Mouse (Mus musculus): ENCODE data around the gene Trim2. TPM values are rescaled to one million over a fixed set of nuclear protein-coding genes. Genes with fewer than 3 reads are reported as not detected.

Trim2 gene
- polyA plus RNA-seq, 1 experiment from 2014 or later: 136 TPM

- ATAC-seq (ENCODE audit: low read depth): no peak
- H3K4me3 ChIP-seq (ENCODE audit: low read depth, low read length): no peak overlapping the region
- 85% methylated on average over 2 of the region's 2 CpGs for WGBS
These were observed 23.5 kb upstream of the Trim2 start for GRCm38 (mm10) chr3:84330210-84330609.

GRCm38 (mm10) chr3:84324967-84325441, 18.3 kb upstream of the Trim2 start:
- no peak for ATAC-seq (ENCODE audit: low read depth)
- Histone ChIP-seq H3K9ac (replicated peaks; ENCODE audit: low read depth, low read length) (no peak overlapping the region), H3K4me1 (ENCODE audit: control insufficient read depth, insufficient read depth, low read length) (peaks cover 5% of the 10 kb centered on the region; the same call in 1 of the 2 replicates), H3K27ac (ENCODE audit: low read depth, low read length) (no peak overlapping the region), H3K36me3 (ENCODE audit: control insufficient read depth, insufficient read depth, low read length) (no peaks in the 10 kb centered on the region), H3K27me3 (ENCODE audit: control insufficient read depth, insufficient read depth, low read length) (no peaks in the 10 kb centered on the region), H3K4me3 (ENCODE audit: low read depth, low read length) (no peak overlapping the region), H3K4me2 (ENCODE audit: low read depth, low read length) (no peak overlapping the region), H3K9me3 (ENCODE audit: control insufficient read depth, low read length) (no peaks in the 10 kb centered on the region)
- 88% methylated on average over 12 of the region's 12 CpGs for WGBS

More at GRCm38 (mm10) chr3:84330210-84330609, 23.5 kb upstream of the Trim2 start:
- Histone ChIP-seq H3K4me1 (ENCODE audit: control insufficient read depth, insufficient read depth, low read length) (peaks cover 5% of the 10 kb centered on the region), H3K9me3 (ENCODE audit: control insufficient read depth, low read length) (no peaks in the 10 kb centered on the region), H3K9ac (replicated peaks; ENCODE audit: low read depth, low read length) (no peak overlapping the region), H3K27me3 (ENCODE audit: control insufficient read depth, insufficient read depth, low read length) (no peaks in the 10 kb centered on the region), H3K36me3 (ENCODE audit: control insufficient read depth, insufficient read depth, low read length) (no peaks in the 10 kb centered on the region), H3K4me2 (ENCODE audit: low read depth, low read length) (no peak overlapping the region), H3K27ac (ENCODE audit: low read depth, low read length) (no peak overlapping the region)

- Histone ChIP-seq H3K4me1 (ENCODE audit: control insufficient read depth, insufficient read depth, low read length) (peaks cover 5% of the 10 kb centered on the region; the same call in 1 of the 2 replicates), H3K9me3 (ENCODE audit: control insufficient read depth, low read length) (no peaks in the 10 kb centered on the region), H3K27ac (ENCODE audit: low read depth, low read length) (no peak overlapping the region), H3K36me3 (ENCODE audit: control insufficient read depth, insufficient read depth, low read length) (no peaks in the 10 kb centered on the region), H3K27me3 (ENCODE audit: control insufficient read depth, insufficient read depth, low read length) (no peaks in the 10 kb centered on the region), H3K4me3 (ENCODE audit: low read depth, low read length) (no peak overlapping the region), H3K9ac (replicated peaks; ENCODE audit: low read depth, low read length) (no peak overlapping the region), H3K4me2 (ENCODE audit: low read depth, low read length) (no peak overlapping the region)
- WGBS: 37% methylated on average over 3 of the region's 3 CpGs
- no peak for ATAC-seq (ENCODE audit: low read depth)
These were observed 17.8 kb upstream of the Trim2 start for GRCm38 (mm10) chr3:84324478-84324877.

GRCm38 (mm10) chr3:84324000-84324399, 17.3 kb upstream of the Trim2 start:
- Histone ChIP-seq H3K9ac (replicated peaks; ENCODE audit: low read depth, low read length) (no peak overlapping the region), H3K27ac (ENCODE audit: low read depth, low read length) (no peak overlapping the region), H3K4me1 (ENCODE audit: control insufficient read depth, insufficient read depth, low read length) (peaks cover 5% of the 10 kb centered on the region; the same call in 1 of the 2 replicates), H3K36me3 (ENCODE audit: control insufficient read depth, insufficient read depth, low read length) (no peaks in the 10 kb centered on the region), H3K27me3 (ENCODE audit: control insufficient read depth, insufficient read depth, low read length) (no peaks in the 10 kb centered on the region), H3K9me3 (ENCODE audit: control insufficient read depth, low read length) (no peaks in the 10 kb centered on the region), H3K4me3 (ENCODE audit: low read depth, low read length) (no peak overlapping the region), H3K4me2 (ENCODE audit: low read depth, low read length) (no peak overlapping the region)
- ATAC-seq (ENCODE audit: low read depth): no peak
- 63% methylated on average over 6 of the region's 6 CpGs for WGBS

GRCm38 (mm10) chr3:84319504-84319903, 12.8 kb upstream of the Trim2 start:
- H3K36me3 ChIP-seq (ENCODE audit: control insufficient read depth, insufficient read depth, low read length): no peaks in the 10 kb centered on the region
- ATAC-seq (ENCODE audit: low read depth): no peak
- H3K9ac ChIP-seq (replicated peaks; ENCODE audit: low read depth, low read length): no peak overlapping the region
- no peak overlapping the region for H3K4me3 ChIP-seq (ENCODE audit: low read depth, low read length)
- H3K4me2 ChIP-seq (ENCODE audit: low read depth, low read length): no peak overlapping the region
- no peak overlapping the region for H3K27ac ChIP-seq (ENCODE audit: low read depth, low read length)
- WGBS: 96% methylated on average over 3 of the region's 3 CpGs
- no peaks in the 10 kb centered on the region for H3K9me3 ChIP-seq (ENCODE audit: control insufficient read depth, low read length)
- H3K27me3 ChIP-seq (ENCODE audit: control insufficient read depth, insufficient read depth, low read length): no peaks in the 10 kb centered on the region
- peaks cover 3% of the 10 kb centered on the region; the same call in 1 of the 2 replicates for H3K4me1 ChIP-seq (ENCODE audit: control insufficient read depth, insufficient read depth, low read length)

GRCm38 (mm10) chr3:84318865-84319264, 12.2 kb upstream of the Trim2 start:
- H3K27ac ChIP-seq (ENCODE audit: low read depth, low read length): no peak overlapping the region
- H3K36me3 ChIP-seq (ENCODE audit: control insufficient read depth, insufficient read depth, low read length): no peaks in the 10 kb centered on the region
- no peaks in the 10 kb centered on the region for H3K27me3 ChIP-seq (ENCODE audit: control insufficient read depth, insufficient read depth, low read length)
- no peak overlapping the region for H3K4me3 ChIP-seq (ENCODE audit: low read depth, low read length)
- H3K4me1 ChIP-seq (ENCODE audit: control insufficient read depth, insufficient read depth, low read length): no peaks in the 10 kb centered on the region
- H3K9ac ChIP-seq (replicated peaks; ENCODE audit: low read depth, low read length): no peak overlapping the region
- WGBS: 94% methylated on average over 4 of the region's 4 CpGs
- H3K9me3 ChIP-seq (ENCODE audit: control insufficient read depth, low read length): no peaks in the 10 kb centered on the region
- ATAC-seq (ENCODE audit: low read depth): no peak
- H3K4me2 ChIP-seq (ENCODE audit: low read depth, low read length): no peak overlapping the region

GRCm38 (mm10) chr3:84314651-84315191, 8.0 kb upstream of the Trim2 start:
- no peaks in the 10 kb centered on the region for H3K4me1 ChIP-seq (ENCODE audit: control insufficient read depth, insufficient read depth, low read length)
- H3K9ac ChIP-seq (replicated peaks; ENCODE audit: low read depth, low read length): no peak overlapping the region
- H3K9me3 ChIP-seq (ENCODE audit: control insufficient read depth, low read length): no peaks in the 10 kb centered on the region
- no peaks in the 10 kb centered on the region for H3K36me3 ChIP-seq (ENCODE audit: control insufficient read depth, insufficient read depth, low read length)
- WGBS: 32% methylated on average over 8 of the region's 8 CpGs
- ATAC-seq (ENCODE audit: low read depth): peak; percentile 68
- no peak overlapping the region for H3K4me3 ChIP-seq (ENCODE audit: low read depth, low read length)
- H3K27me3 ChIP-seq (ENCODE audit: control insufficient read depth, insufficient read depth, low read length): no peaks in the 10 kb centered on the region
- H3K27ac ChIP-seq (ENCODE audit: low read depth, low read length): no peak overlapping the region
- 0 out of 2 replicates have a peak overlapping the region, but pooled peaks have one; percentile 7 for H3K4me2 ChIP-seq (ENCODE audit: low read depth, low read length)

GRCm38 (mm10) chr3:84313801-84314541, 7.3 kb upstream of the Trim2 start:
- WGBS: 82% methylated on average over 6 of the region's 6 CpGs
- H3K9ac ChIP-seq (replicated peaks; ENCODE audit: low read depth, low read length): no peak overlapping the region
- no peak overlapping the region for H3K4me3 ChIP-seq (ENCODE audit: low read depth, low read length)
- no peaks in the 10 kb centered on the region for H3K36me3 ChIP-seq (ENCODE audit: control insufficient read depth, insufficient read depth, low read length)
- H3K4me2 ChIP-seq (ENCODE audit: low read depth, low read length): no peak overlapping the region
- no peaks in the 10 kb centered on the region for H3K9me3 ChIP-seq (ENCODE audit: control insufficient read depth, low read length)
- no peaks in the 10 kb centered on the region for H3K27me3 ChIP-seq (ENCODE audit: control insufficient read depth, insufficient read depth, low read length)
- no peaks in the 10 kb centered on the region for H3K4me1 ChIP-seq (ENCODE audit: control insufficient read depth, insufficient read depth, low read length)
- no peak overlapping the region for H3K27ac ChIP-seq (ENCODE audit: low read depth, low read length)
- no peak for ATAC-seq (ENCODE audit: low read depth)
